Mouse (Mus musculus): Measurements from ENCODE around the gene Zfp62. TPM values are rescaled to one million over a fixed set of nuclear protein-coding genes. Genes with fewer than 3 reads are reported as not detected.
"Not testable (repeated sequence)": the region's sequence is repeated elsewhere in the genome, so short reads cannot be mapped to it uniquely, and the experiment has no call there.

Zfp62 gene
- 35.3 and 38.0 TPM in 2 replicates for polyA plus RNA-seq (2015; fragmentation: Nextera tagmentation; extraction: Ambion mirVana)

DNA sequence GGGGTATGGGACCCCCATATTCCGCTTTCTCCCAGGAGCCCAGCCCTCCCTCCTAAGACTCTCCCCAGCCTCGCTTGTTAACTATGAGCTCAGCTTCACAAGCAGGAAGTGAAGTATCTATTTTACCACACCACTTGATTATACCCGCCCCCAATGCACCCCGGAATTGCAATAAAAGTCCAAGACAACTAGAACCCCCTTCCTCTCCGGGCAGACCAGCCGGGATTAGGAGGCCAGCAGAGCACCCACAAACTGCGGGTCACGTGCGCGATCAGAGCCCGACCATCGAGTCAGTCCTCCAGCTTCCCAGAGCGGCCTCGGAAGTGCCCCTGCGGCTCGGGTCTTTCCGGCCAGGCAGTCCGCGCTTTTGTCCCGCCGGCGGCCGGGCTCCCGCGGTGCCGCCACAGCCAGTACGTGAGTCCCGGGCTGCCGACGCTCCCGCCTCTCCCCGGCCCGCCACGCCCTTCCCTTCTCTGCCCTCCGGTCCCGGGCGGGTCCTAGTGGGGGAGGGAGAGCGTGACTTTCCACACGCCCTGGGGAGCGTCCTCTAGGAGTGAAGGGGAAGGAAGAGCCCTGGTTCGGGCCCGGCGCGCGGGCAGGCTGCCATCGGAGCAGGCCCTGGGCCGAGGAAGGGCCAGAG is at the start of gene Zfp62:
Gene Zfp62, plus strand, starts transcription at position 164 of the 640 bp plus-strand sequence.
- peak; percentile 97 for ATAC-seq
- Histone ChIP-seq H3K27me3 (replicated peaks; ENCODE audit: control insufficient read depth, insufficient read depth, low read length) (no peaks in the 10 kb centered on the region), H3K36me3 (ENCODE audit: control insufficient read depth, insufficient read depth, low read length) (no peaks in the 10 kb centered on the region), H3K4me3 (ENCODE audit: low read length) (peak within 1 kb of the TSS; percentile 80), H3K4me2 (ENCODE audit: low read length) (peak within 1 kb of the TSS; percentile 80), H3K9ac (ENCODE audit: low read depth, low read length) (peak within 1 kb of the TSS; percentile 94), H3K4me1 (ENCODE audit: control insufficient read depth, insufficient read depth, low read depth, low read length) (peaks cover 13% of the 10 kb centered on the region), H3K9me3 (ENCODE audit: control insufficient read depth, low read length) (no peaks in the 10 kb centered on the region), H3K27ac (ENCODE audit: low read depth, low read length) (peak within 1 kb of the TSS; percentile 96)
- WGBS: under 1% methylated on average over 35 of the region's 47 CpGs

DNA sequence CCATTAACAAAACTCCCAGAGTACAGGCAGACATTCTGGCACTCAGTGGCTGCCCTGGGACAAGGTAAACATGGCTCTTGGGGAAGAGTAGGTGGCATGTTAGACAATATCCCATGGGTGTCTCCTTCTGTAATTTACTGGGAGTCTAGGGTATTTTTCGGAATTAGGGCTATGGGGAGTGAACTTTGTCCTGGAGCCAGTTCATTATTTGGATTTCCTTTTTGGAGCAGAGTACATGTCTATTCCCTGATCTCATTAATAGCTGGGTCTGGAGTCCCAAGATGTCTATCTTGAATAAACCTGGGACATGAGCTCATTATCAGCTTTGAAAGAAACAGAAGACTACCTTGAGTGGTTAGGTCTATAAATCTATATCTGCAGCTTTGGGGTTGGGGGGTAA is 49.0 kb upstream of the Zfp62 start, which contains the start of gene Olfr1394:
Gene Olfr1394, plus strand, starts transcription at position 301 of the 400 bp plus-strand sequence.
- Histone ChIP-seq H3K4me2 (ENCODE audit: low read length) (no peak within 1 kb of the TSS), H3K9me3 (ENCODE audit: control insufficient read depth, low read length) (no peaks in the 10 kb centered on the region), H3K4me1 (ENCODE audit: control insufficient read depth, insufficient read depth, low read depth, low read length) (no peaks in the 10 kb centered on the region), H3K36me3 (ENCODE audit: control insufficient read depth, insufficient read depth, low read length) (no peaks in the 10 kb centered on the region), H3K4me3 (ENCODE audit: low read length) (no peak within 1 kb of the TSS), H3K9ac (ENCODE audit: low read depth, low read length) (no peak within 1 kb of the TSS), H3K27ac (ENCODE audit: low read depth, low read length) (no peak within 1 kb of the TSS), H3K27me3 (replicated peaks; ENCODE audit: control insufficient read depth, insufficient read depth, low read length) (no peaks in the 10 kb centered on the region)
- WGBS: 93% methylated on average over 1 of the region's 1 CpGs
- no peak for ATAC-seq

DNA sequence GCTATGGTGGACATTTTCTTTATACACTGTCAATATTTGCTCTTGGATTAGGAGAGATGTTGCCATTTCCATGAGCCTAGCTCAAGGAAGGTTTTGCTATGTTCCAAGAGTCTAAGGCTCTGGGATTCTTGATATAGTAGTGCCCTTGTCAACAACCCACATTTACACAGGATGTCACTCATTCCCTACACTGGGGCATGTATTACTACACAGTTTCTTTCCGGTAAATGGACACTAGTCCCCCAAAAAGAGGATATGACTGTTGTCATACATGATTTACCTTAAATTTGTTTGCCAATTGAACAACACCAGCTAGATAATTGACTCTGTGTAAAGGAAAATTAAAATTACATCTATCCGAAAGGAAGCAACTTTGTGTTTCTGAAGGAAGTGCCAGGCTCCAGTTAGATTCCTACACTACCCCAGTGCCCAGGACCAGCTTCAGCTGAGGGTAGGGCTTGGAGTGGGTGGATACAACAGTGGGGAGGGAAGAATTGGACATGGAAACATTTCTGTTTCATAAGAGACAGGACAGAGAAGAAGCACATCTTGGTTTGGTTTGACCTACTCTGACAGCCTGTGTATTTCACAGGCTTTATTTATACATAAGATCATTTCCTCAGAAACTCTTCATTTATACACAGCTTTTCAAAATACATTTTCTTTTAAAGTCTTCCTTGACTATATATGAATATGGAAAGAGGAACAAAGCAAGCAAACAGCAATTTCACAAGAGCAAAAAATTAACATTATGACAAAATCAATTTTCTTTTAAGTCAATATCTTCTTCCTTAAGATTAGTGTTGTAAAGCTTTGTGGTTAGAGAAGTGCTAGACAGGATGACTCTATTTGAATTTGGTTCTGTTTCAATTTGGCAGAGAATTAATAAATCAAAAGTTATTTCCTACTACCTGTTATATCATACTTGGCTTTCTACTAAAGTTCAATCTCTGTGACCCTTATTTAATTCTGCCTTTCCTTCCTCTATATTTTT is 46.0 kb upstream of the Zfp62 start:
- H3K9me3 ChIP-seq (ENCODE audit: control insufficient read depth, low read length): no peaks in the 10 kb centered on the region
- no peak overlapping the region for H3K4me2 ChIP-seq (ENCODE audit: low read length)
- no peak overlapping the region for H3K9ac ChIP-seq (ENCODE audit: low read depth, low read length)
- no peaks in the 10 kb centered on the region for H3K27me3 ChIP-seq (replicated peaks; ENCODE audit: control insufficient read depth, insufficient read depth, low read length)
- H3K27ac ChIP-seq (ENCODE audit: low read depth, low read length): no peak overlapping the region
- H3K36me3 ChIP-seq (ENCODE audit: control insufficient read depth, insufficient read depth, low read length): no peaks in the 10 kb centered on the region
- WGBS: 90% methylated on average over 2 of the region's 2 CpGs
- ATAC-seq: no peak
- no peaks in the 10 kb centered on the region for H3K4me1 ChIP-seq (ENCODE audit: control insufficient read depth, insufficient read depth, low read depth, low read length)
- H3K4me3 ChIP-seq (ENCODE audit: low read length): no peak overlapping the region

DNA sequence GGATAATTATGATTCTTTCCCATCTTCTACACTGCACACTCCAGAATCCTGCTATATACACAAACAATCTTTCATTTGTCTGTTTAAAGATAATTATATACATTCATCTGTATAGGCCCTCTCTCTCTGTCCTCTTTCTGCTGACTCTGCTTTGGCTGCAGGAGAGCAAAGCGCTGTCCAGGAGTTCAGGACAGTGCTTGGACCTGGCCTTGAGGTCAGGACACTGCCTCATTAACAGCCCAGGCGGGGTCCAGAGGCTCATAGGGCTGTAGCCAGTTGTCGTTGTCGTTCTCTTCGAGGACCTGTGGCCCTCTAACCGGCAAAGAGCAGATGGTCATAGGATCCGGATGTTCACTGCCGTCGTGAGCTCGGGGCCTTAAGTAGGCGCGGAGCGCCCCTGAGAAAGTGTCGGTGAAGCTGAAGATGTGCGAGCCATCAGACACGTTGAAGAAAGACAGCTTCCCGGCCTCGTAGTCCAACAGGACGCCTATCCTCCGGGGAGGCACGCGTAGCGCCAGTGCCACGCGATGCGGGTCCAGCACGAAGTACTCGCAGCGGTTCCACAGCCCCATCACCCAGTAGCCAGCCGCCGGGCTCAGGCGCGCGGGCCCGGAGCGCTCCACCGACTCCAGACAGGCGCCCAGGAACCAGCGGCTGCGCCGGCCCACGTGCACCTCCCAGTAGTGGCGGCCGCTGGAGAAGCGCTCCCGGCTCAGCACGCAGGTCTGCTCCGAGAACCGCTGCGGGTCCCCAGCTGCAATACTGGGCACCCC is 34.1 kb upstream of the Zfp62 start:
- Histone ChIP-seq H3K4me2 (ENCODE audit: low read length) (peak overlapping the region; percentile 76), H3K36me3 (ENCODE audit: control insufficient read depth, insufficient read depth, low read length) (no peaks in the 10 kb centered on the region), H3K9me3 (ENCODE audit: control insufficient read depth, low read length) (peaks cover 5% of the 10 kb centered on the region), H3K4me3 (ENCODE audit: low read length) (peak overlapping the region; percentile 45), H3K27ac (ENCODE audit: low read depth, low read length) (no peak overlapping the region), H3K4me1 (ENCODE audit: control insufficient read depth, insufficient read depth, low read depth, low read length) (no peaks in the 10 kb centered on the region; the same call in 1 of the 2 replicates), H3K9ac (ENCODE audit: low read depth, low read length) (peak overlapping the region; percentile 60), H3K27me3 (replicated peaks; ENCODE audit: control insufficient read depth, insufficient read depth, low read length) (peaks cover 2% of the 10 kb centered on the region; the same call in 1 of the 2 replicates)
- WGBS: 2% methylated on average over 50 of the region's 50 CpGs
- peak; percentile 90 for ATAC-seq

DNA sequence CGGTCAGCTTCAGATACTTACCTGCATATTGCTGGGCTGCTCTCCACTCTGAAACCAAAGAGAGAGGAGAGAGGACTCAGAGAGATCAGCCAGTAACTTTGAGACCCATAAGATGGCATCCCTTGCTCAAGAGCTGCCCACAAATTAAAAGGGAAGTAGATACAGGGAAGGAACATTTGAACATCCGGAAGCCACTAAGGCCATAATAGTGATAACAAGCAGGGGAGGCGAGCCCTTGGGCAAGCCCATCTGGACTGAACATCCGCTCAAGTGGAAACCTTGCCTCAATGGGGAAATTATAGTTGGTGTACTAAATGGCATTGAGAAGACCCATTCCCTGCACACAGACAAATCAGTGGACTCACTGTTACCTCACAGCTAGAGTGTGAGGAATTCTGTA is 32.5 kb upstream of the Zfp62 start:
- Histone ChIP-seq H3K4me3 (ENCODE audit: low read length) (no peak overlapping the region), H3K9me3 (ENCODE audit: control insufficient read depth, low read length) (peaks cover 5% of the 10 kb centered on the region), H3K27me3 (replicated peaks; ENCODE audit: control insufficient read depth, insufficient read depth, low read length) (peaks cover 2% of the 10 kb centered on the region; the same call in 1 of the 2 replicates), H3K9ac (ENCODE audit: low read depth, low read length) (no peak overlapping the region), H3K4me2 (ENCODE audit: low read length) (no peak overlapping the region), H3K4me1 (ENCODE audit: control insufficient read depth, insufficient read depth, low read depth, low read length) (no peaks in the 10 kb centered on the region; the same call in 1 of the 2 replicates), H3K27ac (ENCODE audit: low read depth, low read length) (no peak overlapping the region), H3K36me3 (ENCODE audit: control insufficient read depth, insufficient read depth, low read length) (no peaks in the 10 kb centered on the region)
- ATAC-seq: no peak
- 93% methylated on average over 4 of the region's 4 CpGs for WGBS

DNA sequence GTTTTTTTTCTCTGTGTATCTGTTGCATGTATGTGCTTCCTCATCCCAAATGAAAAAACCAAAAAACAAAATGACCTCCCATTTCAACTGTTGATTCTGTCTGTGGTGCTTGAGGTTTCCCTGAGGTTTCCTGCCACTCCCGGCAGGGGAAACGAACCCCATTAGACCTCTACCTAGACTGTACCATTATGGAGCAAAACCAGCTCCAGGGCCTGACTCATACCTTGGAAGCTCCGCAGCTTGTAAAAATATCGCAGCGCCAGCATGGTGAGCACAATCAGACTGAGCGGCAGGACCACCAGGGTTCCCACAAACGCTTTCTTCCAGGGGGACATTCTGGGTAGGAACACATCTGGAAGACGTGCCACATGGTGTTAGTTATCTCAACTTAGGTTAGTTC is 27.7 kb upstream of the Zfp62 start:
- Histone ChIP-seq H3K4me1 (ENCODE audit: control insufficient read depth, insufficient read depth, low read depth, low read length) (no peaks in the 10 kb centered on the region), H3K4me3 (ENCODE audit: low read length) (no peak overlapping the region), H3K9me3 (ENCODE audit: control insufficient read depth, low read length) (no peaks in the 10 kb centered on the region), H3K4me2 (ENCODE audit: low read length) (no peak overlapping the region), H3K27me3 (replicated peaks; ENCODE audit: control insufficient read depth, insufficient read depth, low read length) (no peaks in the 10 kb centered on the region), H3K9ac (ENCODE audit: low read depth, low read length) (no peak overlapping the region), H3K36me3 (ENCODE audit: control insufficient read depth, insufficient read depth, low read length) (no peaks in the 10 kb centered on the region), H3K27ac (ENCODE audit: low read depth, low read length) (no peak overlapping the region)
- ATAC-seq: no peak
- 93% methylated on average over 8 of the region's 8 CpGs for WGBS

DNA sequence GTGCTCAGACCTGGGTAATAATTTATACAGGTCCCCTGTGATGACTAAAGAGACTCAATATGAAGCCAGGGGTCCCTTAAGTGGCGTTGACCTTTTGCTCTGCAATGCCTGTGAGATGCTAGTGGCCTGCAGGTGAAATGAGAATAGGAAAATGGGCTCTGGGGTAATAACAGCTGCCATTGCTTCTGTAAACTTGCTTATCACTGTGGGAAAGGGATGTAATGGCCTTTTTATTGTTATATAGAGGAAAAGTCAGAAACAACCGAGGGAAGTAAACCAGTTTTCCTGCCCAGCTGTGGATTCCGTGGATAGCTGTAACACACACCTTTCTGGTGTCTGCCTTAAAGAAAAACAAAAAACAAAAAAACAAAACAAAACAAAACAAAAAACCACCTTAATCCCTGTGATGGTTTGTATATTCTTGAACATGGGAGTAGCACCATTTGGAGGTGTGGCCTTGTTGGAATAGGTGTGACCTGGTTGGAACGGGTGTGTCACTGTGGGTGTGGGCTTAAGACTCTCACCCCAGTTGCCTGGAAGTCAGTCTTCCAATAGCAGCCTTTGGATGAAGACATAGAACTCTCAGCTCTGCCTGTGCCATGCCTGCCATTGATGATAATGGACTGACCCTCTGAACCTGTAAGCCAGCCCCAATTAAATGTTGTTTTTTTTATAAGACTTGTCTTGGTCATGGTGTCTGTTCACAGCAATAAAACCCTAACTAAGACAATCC is 26.9 kb upstream of the Zfp62 start:
- not testable (repeated sequence) for ATAC-seq; H3K27ac ChIP-seq (ENCODE audit: low read depth, low read length)
- WGBS: 81% methylated on average over 4 of the region's 4 CpGs

DNA sequence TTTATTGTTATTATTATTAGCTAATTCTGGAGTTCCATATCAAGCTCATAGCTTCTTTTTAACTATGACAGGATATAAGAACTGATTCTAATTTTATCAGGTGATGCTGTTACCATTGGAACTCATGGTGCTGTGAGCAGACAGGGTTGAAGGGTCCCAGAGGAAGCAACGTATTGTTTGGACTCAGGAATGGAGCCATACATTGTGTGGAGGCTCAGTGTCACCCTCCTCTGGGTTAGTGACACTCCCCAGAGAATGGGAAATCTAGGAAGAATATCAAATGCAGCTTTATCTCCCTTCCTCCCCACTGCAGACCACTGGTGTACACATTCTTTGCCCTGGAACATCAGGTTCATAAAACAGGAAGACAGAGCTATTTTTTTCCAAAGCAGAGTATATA is 19.9 kb upstream of the Zfp62 start:
- ATAC-seq: no peak
- Histone ChIP-seq H3K4me2 (ENCODE audit: low read length) (no peak overlapping the region), H3K9ac (ENCODE audit: low read depth, low read length) (no peak overlapping the region), H3K27ac (ENCODE audit: low read depth, low read length) (no peak overlapping the region), H3K4me1 (ENCODE audit: control insufficient read depth, insufficient read depth, low read depth, low read length) (no peaks in the 10 kb centered on the region), H3K9me3 (ENCODE audit: control insufficient read depth, low read length) (no peaks in the 10 kb centered on the region), H3K27me3 (replicated peaks; ENCODE audit: control insufficient read depth, insufficient read depth, low read length) (no peaks in the 10 kb centered on the region), H3K36me3 (ENCODE audit: control insufficient read depth, insufficient read depth, low read length) (no peaks in the 10 kb centered on the region), H3K4me3 (ENCODE audit: low read length) (no peak overlapping the region)
- WGBS: 77% methylated on average over 1 of the region's 1 CpGs

More for the DNA sequence above, 26.9 kb upstream of the Zfp62 start:
- not testable (repeated sequence) for H3K4me3 ChIP-seq (ENCODE audit: low read length); H3K36me3 ChIP-seq (ENCODE audit: control insufficient read depth, insufficient read depth, low read length); H3K9me3 ChIP-seq (ENCODE audit: control insufficient read depth, low read length); H3K27me3 ChIP-seq (replicated peaks; ENCODE audit: control insufficient read depth, insufficient read depth, low read length); H3K9ac ChIP-seq (ENCODE audit: low read depth, low read length); H3K4me1 ChIP-seq (ENCODE audit: control insufficient read depth, insufficient read depth, low read depth, low read length); H3K4me2 ChIP-seq (ENCODE audit: low read length)

Data from hindbrain, embryonic 16.5 days (tissue).